Mouse (Mus musculus): ENCODE measurements around the gene B9d2.

Gene B9d2

GRCm38 (mm10) chr7:25734991-25735390 lies 54.4 kb downstream of the B9d2 start:
- no peak overlapping the region for H3K4me3 ChIP-seq (replicated peaks; ENCODE audit: low read length)
- no peaks in the 10 kb centered on the region for H3K9me3 ChIP-seq (ENCODE audit: low read length)
- TF ChIP-seq CTCF (conservative IDR thresholded peaks at IDR 0.05; ENCODE audit: low read length) (no peak), POU5F1 (IDR thresholded peaks at IDR 0.05; ENCODE audit: borderline replicate concordance, low read length) (no peak), NANOG (IDR thresholded peaks at IDR 0.05; ENCODE audit: borderline replicate concordance, low read length) (no peak)
- peaks cover 33% of the 10 kb centered on the region for H3K4me1 ChIP-seq (replicated peaks; ENCODE audit: low read depth, low read length)
- H3K27me3 ChIP-seq (ENCODE audit: insufficient read depth, low read length): no peaks in the 10 kb centered on the region
- peaks cover 99% of the 10 kb centered on the region for H3K36me3 ChIP-seq (ENCODE audit: insufficient read depth, low read length)

Measured in E14TG2a.4 (cell line).